Mouse (Mus musculus): Measurements from ENCODE around the gene Tsga10. TPM values are rescaled to one million over a fixed set of nuclear protein-coding genes. Genes with fewer than 3 reads are reported as not detected.

Gene Tsga10
- total and polyA plus RNA-seq, 2 experiments from 2014 or later, result 3.6 to 3.7 TPM

DNA sequence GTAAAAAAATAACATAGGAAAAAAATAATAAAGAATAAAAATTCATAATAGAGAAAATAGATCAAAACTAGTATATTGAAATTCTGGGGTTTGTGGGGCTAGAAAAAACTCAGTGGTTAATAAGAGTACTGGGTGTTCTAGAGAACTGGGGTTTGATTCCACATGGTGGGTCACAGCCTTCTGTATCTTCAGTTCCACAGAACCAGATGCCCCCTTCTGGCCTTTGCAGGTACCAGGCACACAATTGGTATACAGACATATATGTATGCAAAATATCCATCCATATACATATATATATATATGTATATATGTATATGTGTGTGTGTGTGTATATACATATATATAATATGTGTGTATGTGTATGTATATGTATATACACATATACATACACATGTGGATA, 106.8 kb downstream of the Tsga10 start:
- H3K27me3 ChIP-seq (ENCODE audit: control insufficient read depth, insufficient read depth, low read length), result no peaks in the 10 kb centered on the region
- no peaks in the 10 kb centered on the region for H3K9me3 ChIP-seq (replicated peaks; ENCODE audit: control insufficient read depth, low read length)
- H3K4me1 ChIP-seq (ENCODE audit: control insufficient read depth, insufficient read depth), result no peaks in the 10 kb centered on the region
- ATAC-seq (ENCODE audit: insufficient read depth, low read depth) (no peak), DNase-seq (ENCODE audit: low spot score) (no peak)
- no peak overlapping the region for H3K27ac ChIP-seq (ENCODE audit: low read depth)
- TF ChIP-seq EP300 (IDR thresholded peaks at IDR 0.05; ENCODE audit: low read depth) (no peak), CTCF (IDR thresholded peaks at IDR 0.05; ENCODE audit: low read depth) (no peak)
- no peak overlapping the region for H3K9ac ChIP-seq (replicated peaks; ENCODE audit: low read depth, low read length)
- H3K4me2 ChIP-seq (ENCODE audit: low read depth, low read length), result no peak overlapping the region
- H3K4me3 ChIP-seq (ENCODE audit: low read depth, low read length), result no peak overlapping the region
- no peaks in the 10 kb centered on the region for H3K36me3 ChIP-seq (replicated peaks; ENCODE audit: control insufficient read depth, insufficient read depth, low read length)

DNA sequence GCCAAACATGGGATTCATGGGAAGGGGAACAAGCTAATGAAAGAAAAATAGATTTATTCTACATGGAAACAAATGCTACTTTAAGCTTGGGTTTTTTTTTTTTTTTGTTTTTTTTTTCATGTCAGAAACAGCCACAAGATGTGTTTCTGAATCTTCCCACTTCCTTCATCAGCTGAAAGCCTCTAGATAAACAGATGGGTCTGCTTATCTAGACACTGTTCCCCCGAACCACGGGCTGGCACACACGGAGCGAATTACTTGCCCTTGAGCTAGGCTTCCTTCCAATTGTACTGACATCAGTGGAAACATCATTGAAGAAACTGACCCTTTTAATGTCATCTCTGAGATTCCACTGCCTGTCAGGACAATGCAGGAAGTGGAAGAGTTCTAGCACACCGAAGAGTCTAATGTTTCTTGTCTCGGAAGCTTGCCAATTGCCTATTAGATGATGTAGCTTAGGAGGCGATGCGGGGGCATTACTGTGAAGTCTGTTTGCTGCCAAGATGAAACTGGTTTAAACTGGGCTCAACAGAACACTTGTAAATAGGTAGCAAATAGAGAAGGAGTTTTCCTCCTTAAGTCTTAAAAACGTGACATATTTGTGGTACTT, 121.5 kb downstream of the Tsga10 start:
- TF ChIP-seq EP300 (IDR thresholded peaks at IDR 0.05; ENCODE audit: low read depth) (no peak), CTCF (IDR thresholded peaks at IDR 0.05; ENCODE audit: low read depth) (no peak)
- WGBS, result 64% methylated on average over 9 of the region's 9 CpGs
- Histone ChIP-seq H3K4me3 (ENCODE audit: low read depth, low read length) (no peak overlapping the region), H3K9me3 (replicated peaks; ENCODE audit: control insufficient read depth, low read length) (no peaks in the 10 kb centered on the region), H3K27me3 (ENCODE audit: control insufficient read depth, insufficient read depth, low read length) (no peaks in the 10 kb centered on the region), H3K9ac (replicated peaks; ENCODE audit: low read depth, low read length) (no peak overlapping the region), H3K4me2 (ENCODE audit: low read depth, low read length) (no peak overlapping the region), H3K36me3 (replicated peaks; ENCODE audit: control insufficient read depth, insufficient read depth, low read length) (no peaks in the 10 kb centered on the region), H3K4me1 (ENCODE audit: control insufficient read depth, insufficient read depth) (no peaks in the 10 kb centered on the region), H3K27ac (ENCODE audit: low read depth) (no peak overlapping the region)
- no peak for DNase-seq (ENCODE audit: low spot score)
- ATAC-seq (ENCODE audit: insufficient read depth, low read depth), result no peak

DNA sequence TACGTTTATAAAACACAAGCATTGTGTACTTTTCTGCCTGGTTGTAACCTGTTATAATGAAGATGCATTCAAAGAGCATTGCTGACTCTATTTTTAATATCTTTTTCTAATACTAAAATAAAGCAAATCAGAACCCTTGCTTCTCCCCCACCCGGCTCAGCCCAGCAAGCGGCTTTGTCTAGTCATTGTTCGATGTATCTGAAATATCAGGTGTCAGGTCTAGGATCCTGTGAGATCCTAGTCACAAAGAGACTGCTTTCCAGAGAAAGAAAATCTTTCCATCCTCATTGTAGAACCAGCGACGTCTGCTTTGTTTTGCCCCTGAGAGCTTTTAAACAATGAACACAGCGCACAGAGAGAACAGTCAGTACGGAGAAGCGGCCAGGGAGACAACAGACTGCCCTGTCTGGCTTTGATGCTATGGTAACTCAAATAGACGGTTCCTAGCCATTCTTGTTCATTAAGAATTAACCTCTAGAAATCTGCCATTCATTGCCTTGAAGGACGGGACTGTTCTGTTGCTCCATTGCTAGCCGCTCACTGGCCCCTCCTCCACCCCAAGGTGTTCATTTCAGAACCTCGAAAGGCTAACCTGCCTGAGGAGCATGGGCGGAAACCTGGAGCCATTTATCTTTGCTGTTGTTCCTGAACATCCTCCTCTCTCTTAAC, 123.5 kb downstream of the Tsga10 start:
- WGBS, result 67% methylated on average over 14 of the region's 14 CpGs
- Histone ChIP-seq H3K27me3 (ENCODE audit: control insufficient read depth, insufficient read depth, low read length) (no peaks in the 10 kb centered on the region), H3K4me1 (ENCODE audit: control insufficient read depth, insufficient read depth) (no peaks in the 10 kb centered on the region), H3K4me3 (ENCODE audit: low read depth, low read length) (no peak overlapping the region), H3K9me3 (replicated peaks; ENCODE audit: control insufficient read depth, low read length) (no peaks in the 10 kb centered on the region), H3K36me3 (replicated peaks; ENCODE audit: control insufficient read depth, insufficient read depth, low read length) (no peaks in the 10 kb centered on the region), H3K9ac (replicated peaks; ENCODE audit: low read depth, low read length) (no peak overlapping the region), H3K4me2 (ENCODE audit: low read depth, low read length) (no peak overlapping the region), H3K27ac (ENCODE audit: low read depth) (no peak overlapping the region)
- TF ChIP-seq EP300 (IDR thresholded peaks at IDR 0.05; ENCODE audit: low read depth) (no peak), CTCF (IDR thresholded peaks at IDR 0.05; ENCODE audit: low read depth) (no peak)
- DNase-seq (ENCODE audit: low spot score) (no peak), ATAC-seq (ENCODE audit: insufficient read depth, low read depth) (no peak)

GRCm38 (mm10) chr1:37742126-37742525, 124.1 kb downstream of the Tsga10 start:
- WGBS, result 87% methylated on average over 11 of the region's 11 CpGs
- H3K36me3 ChIP-seq (replicated peaks; ENCODE audit: control insufficient read depth, insufficient read depth, low read length), result no peaks in the 10 kb centered on the region
- no peak overlapping the region for H3K4me3 ChIP-seq (ENCODE audit: low read depth, low read length)
- no peak for TF ChIP-seq EP300 (IDR thresholded peaks at IDR 0.05; ENCODE audit: low read depth)
- TF ChIP-seq CTCF (IDR thresholded peaks at IDR 0.05; ENCODE audit: low read depth), result no peak
- no peak overlapping the region for H3K4me2 ChIP-seq (ENCODE audit: low read depth, low read length)
- H3K9ac ChIP-seq (replicated peaks; ENCODE audit: low read depth, low read length), result no peak overlapping the region
- ATAC-seq (ENCODE audit: insufficient read depth, low read depth) (no peak), DNase-seq (ENCODE audit: low spot score) (no peak)
- H3K27me3 ChIP-seq (ENCODE audit: control insufficient read depth, insufficient read depth, low read length), result no peaks in the 10 kb centered on the region
- no peaks in the 10 kb centered on the region for H3K9me3 ChIP-seq (replicated peaks; ENCODE audit: control insufficient read depth, low read length)
- no peak overlapping the region for H3K27ac ChIP-seq (ENCODE audit: low read depth)
- H3K4me1 ChIP-seq (ENCODE audit: control insufficient read depth, insufficient read depth), result no peaks in the 10 kb centered on the region

DNA sequence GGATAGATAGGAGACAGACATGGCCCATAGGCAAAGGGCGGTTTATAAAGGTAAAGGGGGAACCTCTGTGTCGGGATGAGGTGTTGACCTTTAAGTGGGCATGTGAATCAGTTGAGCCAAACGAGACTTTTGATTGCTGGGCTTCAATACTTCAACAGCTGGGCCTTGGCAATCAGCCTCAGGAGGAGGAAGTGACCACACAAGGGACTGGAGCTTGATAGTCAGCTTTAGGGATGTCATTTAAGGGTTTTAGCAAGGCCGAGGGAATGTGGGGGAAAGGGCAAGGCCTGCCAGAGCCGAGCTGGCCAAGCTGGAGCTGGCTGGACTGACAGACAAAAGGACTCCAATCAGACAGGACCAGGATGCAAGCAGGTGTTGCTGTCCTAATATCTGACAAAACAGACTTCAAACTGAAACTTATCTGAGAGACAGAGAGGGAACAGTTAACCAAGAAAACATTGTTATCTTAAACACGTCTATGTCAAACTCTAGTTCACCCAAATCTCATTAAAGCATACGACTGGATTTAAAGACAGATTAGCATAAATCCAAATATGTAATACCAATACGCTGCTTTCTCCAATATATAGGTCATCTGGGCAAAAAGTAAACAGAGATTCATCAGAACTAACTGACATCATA, 125.9 kb downstream of the Tsga10 start:
- Histone ChIP-seq H3K9ac (replicated peaks; ENCODE audit: low read depth, low read length) (no peak overlapping the region), H3K4me2 (ENCODE audit: low read depth, low read length) (no peak overlapping the region), H3K4me3 (ENCODE audit: low read depth, low read length) (no peak overlapping the region), H3K36me3 (replicated peaks; ENCODE audit: control insufficient read depth, insufficient read depth, low read length) (no peaks in the 10 kb centered on the region), H3K27ac (ENCODE audit: low read depth) (no peak overlapping the region), H3K27me3 (ENCODE audit: control insufficient read depth, insufficient read depth, low read length) (no peaks in the 10 kb centered on the region), H3K4me1 (ENCODE audit: control insufficient read depth, insufficient read depth) (no peaks in the 10 kb centered on the region), H3K9me3 (replicated peaks; ENCODE audit: control insufficient read depth, low read length) (no peaks in the 10 kb centered on the region)
- WGBS, result 51% methylated on average over 8 of the region's 8 CpGs
- TF ChIP-seq EP300 (IDR thresholded peaks at IDR 0.05; ENCODE audit: low read depth), result no peak
- TF ChIP-seq CTCF (IDR thresholded peaks at IDR 0.05; ENCODE audit: low read depth), result no peak
- no peak for ATAC-seq (ENCODE audit: insufficient read depth, low read depth)
- DNase-seq (ENCODE audit: low spot score), result no peak

Data from heart, postnatal 0 days (tissue).